Mouse (Mus musculus) hindbrain, embryonic 14.5 days (tissue): ENCODE results near the gene Wdr18. TPM values are rescaled to one million over a fixed set of nuclear protein-coding genes. Genes with fewer than 3 reads are reported as not detected.

Experiments used
- ATAC-seq: fragments of 200-750 bp; cut with Nextera tagmentation; 2 replicates; pipeline ENCODE4 v1.8.0; 2017; ENCODE audit warnings: moderate number of reproducible peaks, mild to moderate bottlenecking, moderate TSS enrichment, moderate library complexity; ENCODE audit not compliant: low FRiP score
- DNase-seq: peaks from one replicate; pipeline ENCODE4 v3.0.0-alpha.2; 2015; ENCODE audit warnings: low spot score
- H3K27ac ChIP-seq: fragments of 300-500 bp; sonication (generic); 2 replicates; pipeline ENCODE4 v1.5.1; 2014; ENCODE audit warnings: mild to moderate bottlenecking, moderate library complexity
- H3K27me3 ChIP-seq: fragments of 300-500 bp; sonication (generic); 2 replicates; pipeline ENCODE4 v1.6.1; 2014; ENCODE audit warnings: mild to moderate bottlenecking, low read length, mixed read lengths; ENCODE audit not compliant: control insufficient read depth, insufficient read depth
- H3K36me3 ChIP-seq: fragments of 300-500 bp; sonication (generic); replicated peaks from 2 replicates; pipeline ENCODE4 v1.6.1; 2014; ENCODE audit not compliant: control insufficient read depth, insufficient read depth
- H3K4me1 ChIP-seq: fragments of 300-500 bp; sonication (generic); replicated peaks from 2 replicates; pipeline ENCODE4 v1.6.1; 2014; ENCODE audit warnings: antibody characterized with exemption, low read length, mixed read lengths; ENCODE audit not compliant: control insufficient read depth, insufficient read depth
- H3K4me2 ChIP-seq: fragments of 300-500 bp; sonication (generic); replicated peaks from 2 replicates; pipeline ENCODE4 v1.6.1; 2014; ENCODE audit warnings: mild to moderate bottlenecking, moderate library complexity
- H3K4me3 ChIP-seq: fragments of 300-500 bp; sonication (generic); replicated peaks from 2 replicates; pipeline ENCODE4 v1.5.1; 2014; ENCODE audit warnings: mild to moderate bottlenecking, low read length
- H3K9ac ChIP-seq: fragments of 300-500 bp; sonication (generic); 2 replicates; pipeline ENCODE4 v1.6.1; 2014
- H3K9me3 ChIP-seq: fragments of 300-500 bp; sonication (generic); 2 replicates; pipeline ENCODE4 v1.6.1; 2016; ENCODE audit warnings: low read length; ENCODE audit not compliant: control insufficient read depth
- WGBS: fragments of 180-500 bp; shearing (Covaris S2); extraction: QIAGEN DNeasy Blood & Tissue Kit; methylation state at CpG from one replicate; pipeline ENCODE4 v1.1.7; 2014; 5-methylcytosine and 5-hydroxymethylcytosine counted together
- polyA plus RNA-seq: library from polyadenylated mRNA; unstranded; fragments of >200 nt; fragmentation: Nextera tagmentation; extraction: Ambion mirVana; gene quantifications from 2 replicates; pipeline ENCODE4 v1.2.1, GENCODE M21; 2014

The Wdr18 gene
- polyA plus RNA-seq, 1 experiment from 2014 or later: 91.8 TPM

- WGBS: 36% methylated on average over 25 of the region's 25 CpGs
- no peak overlapping the region for H3K9ac ChIP-seq
- H3K27ac ChIP-seq: no peak overlapping the region
- no peak for ATAC-seq
- H3K4me1 ChIP-seq: no peaks in the 10 kb centered on the region
- no peak for DNase-seq
- H3K36me3 ChIP-seq: peaks cover 31% of the 10 kb centered on the region
- H3K9me3 ChIP-seq: peaks cover 26% of the 10 kb centered on the region
- no peak overlapping the region for H3K4me3 ChIP-seq
- no peak overlapping the region for H3K4me2 ChIP-seq
- peaks cover 50% of the 10 kb centered on the region for H3K27me3 ChIP-seq
Measured at GRCm38 (mm10) chr10:80013609-80014008, 53.7 kb downstream of the Wdr18 start.

DNA sequence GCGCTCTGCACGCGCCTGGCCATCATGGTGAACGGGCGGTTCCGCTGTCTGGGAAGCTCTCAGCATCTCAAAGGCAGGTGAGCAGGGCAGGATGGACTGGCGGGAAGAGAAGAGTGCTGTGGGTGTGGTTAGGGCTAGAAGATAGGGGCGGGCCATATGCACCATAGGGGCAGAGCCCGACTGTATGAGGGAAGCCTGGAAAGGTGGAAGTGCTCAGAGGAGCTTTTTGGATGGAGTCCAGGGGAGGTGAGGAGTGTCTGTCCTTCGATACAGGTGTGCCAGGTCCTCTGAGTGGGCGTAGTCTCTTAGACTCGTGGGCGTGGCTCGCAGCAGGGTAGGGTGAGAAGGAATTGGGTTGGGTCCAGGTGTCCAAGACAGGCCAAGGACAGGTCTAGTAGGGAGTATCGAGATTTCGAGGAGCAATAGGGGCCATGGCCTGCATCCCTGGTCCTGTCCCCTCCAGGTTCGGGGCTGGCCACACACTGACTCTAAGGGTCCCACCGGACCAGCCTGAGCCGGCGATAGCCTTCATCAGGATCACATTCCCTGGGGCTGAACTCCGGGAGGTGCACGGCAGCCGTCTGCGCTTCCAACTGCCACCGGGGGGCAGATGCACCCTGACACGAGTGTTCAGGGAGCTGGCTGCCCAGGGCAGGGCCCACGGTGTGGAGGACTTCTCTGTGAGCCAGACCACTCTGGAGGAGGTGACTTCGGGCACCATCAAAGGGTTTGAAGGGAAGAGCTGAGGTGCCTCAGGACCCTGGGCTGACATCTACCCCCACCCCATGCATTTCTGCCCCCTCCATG lies 54.7 kb downstream of the Wdr18 start:
- Histone ChIP-seq H3K36me3 (peaks cover 22% of the 10 kb centered on the region), H3K4me2 (no peak overlapping the region), H3K4me1 (no peaks in the 10 kb centered on the region), H3K9me3 (peaks cover 24% of the 10 kb centered on the region), H3K27ac (no peak overlapping the region), H3K9ac (no peak overlapping the region), H3K27me3 (peaks cover 60% of the 10 kb centered on the region), H3K4me3 (no peak overlapping the region)
- ATAC-seq (no peak), DNase-seq (no peak)
- 24% methylated on average over 28 of the region's 28 CpGs for WGBS

- Histone ChIP-seq H3K4me1 (no peaks in the 10 kb centered on the region), H3K27ac (no peak overlapping the region), H3K9ac (no peak overlapping the region), H3K4me2 (no peak overlapping the region), H3K27me3 (peaks cover 69% of the 10 kb centered on the region), H3K9me3 (peaks cover 15% of the 10 kb centered on the region), H3K36me3 (peaks cover 14% of the 10 kb centered on the region), H3K4me3 (no peak overlapping the region)
- no peak for ATAC-seq
- DNase-seq: no peak
- WGBS: 87% methylated on average over 10 of the region's 10 CpGs
Measured at GRCm38 (mm10) chr10:80015583-80015982, 55.6 kb downstream of the Wdr18 start.

DNA sequence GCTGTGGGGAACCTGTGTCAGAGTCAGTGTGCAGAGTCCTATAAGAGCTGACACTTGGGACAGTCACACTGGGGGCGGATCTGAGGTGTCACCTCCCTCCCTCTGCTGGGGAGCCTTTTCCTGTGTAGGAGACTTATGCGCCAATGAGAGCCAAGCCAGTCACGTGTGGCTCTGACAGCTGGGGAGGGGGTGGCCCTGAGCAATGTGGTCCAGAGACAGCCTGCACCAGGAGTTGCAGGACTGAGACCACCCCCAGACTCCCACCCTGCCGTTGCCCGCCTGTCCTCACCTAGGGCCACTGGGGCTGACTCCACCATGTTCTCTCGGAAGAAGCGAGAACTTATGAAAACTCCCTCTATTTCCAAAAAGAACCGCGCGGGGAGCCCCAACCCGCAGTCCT lies 56.6 kb downstream of the Wdr18 start, which contains the start of gene Arhgap45:
Gene Arhgap45 (plus strand): TSS at position 143 of the 400 bp plus-strand sequence.
- 72% methylated on average over 11 of the region's 11 CpGs for WGBS
- H3K27me3 ChIP-seq: peaks cover 69% of the 10 kb centered on the region
- H3K27ac ChIP-seq: no peak within 1 kb of the TSS

GRCm38 (mm10) chr10:80016931-80017330 lies 57.0 kb downstream of the Wdr18 start:
- 89% methylated on average over 10 of the region's 10 CpGs for WGBS
- no peak for DNase-seq
- Histone ChIP-seq H3K9ac (no peak overlapping the region), H3K27me3 (peaks cover 65% of the 10 kb centered on the region), H3K9me3 (peaks cover 1% of the 10 kb centered on the region; the same call in 1 of the 2 replicates), H3K4me1 (no peaks in the 10 kb centered on the region), H3K4me2 (no peak overlapping the region), H3K36me3 (peaks cover 4% of the 10 kb centered on the region; the same call in 1 of the 2 replicates), H3K27ac (no peak overlapping the region), H3K4me3 (no peak overlapping the region)
- no peak for ATAC-seq

More for the DNA sequence above, 56.6 kb downstream of the Wdr18 start, which contains the start of gene Arhgap45:
- Histone ChIP-seq H3K9me3 (peaks cover 6% of the 10 kb centered on the region), H3K9ac (no peak within 1 kb of the TSS), H3K36me3 (peaks cover 8% of the 10 kb centered on the region; the same call in 1 of the 2 replicates), H3K4me1 (no peaks in the 10 kb centered on the region), H3K4me2 (no peak within 1 kb of the TSS), H3K4me3 (no peak within 1 kb of the TSS)
- ATAC-seq (no peak), DNase-seq (no peak)

- Histone ChIP-seq H3K36me3 (no peaks in the 10 kb centered on the region), H3K9me3 (no peaks in the 10 kb centered on the region), H3K27ac (no peak overlapping the region), H3K4me1 (no peaks in the 10 kb centered on the region), H3K9ac (no peak overlapping the region), H3K27me3 (peaks cover 61% of the 10 kb centered on the region), H3K4me2 (no peak overlapping the region), H3K4me3 (no peak overlapping the region)
- 81% methylated on average over 3 of the region's 3 CpGs for WGBS
- ATAC-seq (no peak), DNase-seq (no peak)
Measured at GRCm38 (mm10) chr10:80017361-80017760, 57.4 kb downstream of the Wdr18 start.

- no peaks in the 10 kb centered on the region for H3K9me3 ChIP-seq
- H3K4me1 ChIP-seq: no peaks in the 10 kb centered on the region
- ATAC-seq: no peak
- H3K4me3 ChIP-seq: no peak overlapping the region
- H3K27me3 ChIP-seq: peaks cover 57% of the 10 kb centered on the region
- no peaks in the 10 kb centered on the region for H3K36me3 ChIP-seq
- DNase-seq: no peak
- WGBS: 81% methylated on average over 14 of the region's 14 CpGs
- H3K4me2 ChIP-seq: no peak overlapping the region
- no peak overlapping the region for H3K9ac ChIP-seq
- H3K27ac ChIP-seq: no peak overlapping the region
Measured at GRCm38 (mm10) chr10:80017771-80018170, 57.8 kb downstream of the Wdr18 start.

DNA sequence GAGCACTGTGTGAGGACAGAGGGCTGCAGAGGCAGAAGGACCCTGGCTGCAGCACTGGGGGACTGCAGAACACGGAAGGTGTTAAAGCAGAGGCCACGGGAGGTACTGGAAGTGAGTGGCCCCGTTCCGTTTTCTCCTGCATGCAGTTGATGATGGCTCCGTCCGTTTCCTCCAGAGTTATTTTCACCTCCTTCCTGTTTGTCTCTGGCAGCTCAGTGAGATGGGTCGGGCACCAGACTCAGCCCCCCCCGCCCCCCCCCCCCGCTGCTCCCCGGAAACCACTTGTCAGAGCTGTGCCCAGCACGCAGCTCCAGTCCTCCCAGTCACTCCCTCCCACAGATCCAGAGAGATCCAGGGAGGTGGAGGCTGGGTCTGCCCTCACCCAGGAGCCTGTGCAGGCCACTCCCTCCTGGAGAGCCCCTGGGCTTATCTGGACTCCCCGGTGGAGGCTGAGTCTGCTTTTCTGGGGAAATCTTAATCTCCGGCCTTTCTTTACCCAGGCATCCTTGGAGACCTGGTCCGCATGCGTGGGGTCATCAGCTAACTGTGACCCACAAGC lies 58.9 kb downstream of the Wdr18 start:
- Histone ChIP-seq H3K9ac (no peak overlapping the region), H3K27ac (no peak overlapping the region), H3K4me2 (no peak overlapping the region), H3K27me3 (peaks cover 46% of the 10 kb centered on the region), H3K36me3 (no peaks in the 10 kb centered on the region), H3K9me3 (no peaks in the 10 kb centered on the region), H3K4me1 (no peaks in the 10 kb centered on the region), H3K4me3 (no peak overlapping the region)
- no peak for DNase-seq
- ATAC-seq: no peak
- WGBS: 14% methylated on average over 13 of the region's 15 CpGs

GRCm38 (mm10) chr10:80019471-80020131 lies 59.6 kb downstream of the Wdr18 start:
- Histone ChIP-seq H3K27ac (no peak overlapping the region), H3K36me3 (no peaks in the 10 kb centered on the region), H3K4me1 (no peaks in the 10 kb centered on the region), H3K9me3 (no peaks in the 10 kb centered on the region), H3K4me3 (no peak overlapping the region), H3K27me3 (peaks cover 38% of the 10 kb centered on the region), H3K4me2 (no peak overlapping the region; the same call in 1 of the 2 replicates), H3K9ac (peak overlapping the region; percentile 36; the same call in 1 of the 2 replicates)
- DNase-seq (no peak), ATAC-seq (no peak)
- 4% methylated on average over 20 of the region's 20 CpGs for WGBS
